Mouse (Mus musculus): ENCODE results near the gene Lgals3bp. TPM values are rescaled to one million over a fixed set of nuclear protein-coding genes. Genes with fewer than 3 reads are reported as not detected.

The Lgals3bp gene
- total RNA-seq, 1 experiment from 2014 or later, result 16.5 TPM

DNA sequence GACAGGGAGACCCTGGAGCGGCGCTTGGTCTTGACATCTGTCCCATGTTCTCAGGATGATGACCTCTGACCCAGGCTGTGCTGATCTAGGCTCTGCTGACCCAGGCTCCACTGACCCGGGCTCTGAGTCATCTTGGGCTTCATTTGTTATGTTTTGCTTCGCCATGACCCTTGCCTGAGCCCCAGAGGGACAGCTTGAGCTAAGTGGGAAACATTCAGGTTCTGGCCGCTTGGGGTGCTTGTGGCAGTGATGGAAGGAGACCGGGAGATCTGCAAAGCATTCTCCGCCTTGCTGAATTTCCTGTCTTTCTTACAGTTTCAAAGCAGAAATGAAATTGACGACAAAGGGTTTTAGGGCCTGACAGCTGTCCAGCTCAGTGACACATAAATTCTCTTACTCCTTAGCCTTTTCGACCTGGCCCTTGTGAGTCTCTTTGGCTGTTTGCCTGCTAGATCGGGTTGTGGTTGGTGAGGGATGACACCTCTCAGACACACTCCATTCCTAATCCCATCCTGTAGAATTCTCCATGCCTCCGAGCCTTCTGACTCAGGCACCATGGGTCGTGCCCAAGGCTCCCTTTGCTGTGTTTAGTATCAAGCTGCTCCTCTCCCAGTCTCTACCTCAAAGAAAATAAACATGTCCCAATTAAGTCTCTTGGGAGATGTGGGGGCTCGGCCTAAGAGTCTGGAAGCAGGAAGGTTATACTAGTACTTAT is 22.9 kb upstream of the Lgals3bp start:
- no peak for ATAC-seq (ENCODE audit: extremely low read depth, insufficient number of reproducible peaks, low FRiP score, poor library complexity, severe bottlenecking)

DNA sequence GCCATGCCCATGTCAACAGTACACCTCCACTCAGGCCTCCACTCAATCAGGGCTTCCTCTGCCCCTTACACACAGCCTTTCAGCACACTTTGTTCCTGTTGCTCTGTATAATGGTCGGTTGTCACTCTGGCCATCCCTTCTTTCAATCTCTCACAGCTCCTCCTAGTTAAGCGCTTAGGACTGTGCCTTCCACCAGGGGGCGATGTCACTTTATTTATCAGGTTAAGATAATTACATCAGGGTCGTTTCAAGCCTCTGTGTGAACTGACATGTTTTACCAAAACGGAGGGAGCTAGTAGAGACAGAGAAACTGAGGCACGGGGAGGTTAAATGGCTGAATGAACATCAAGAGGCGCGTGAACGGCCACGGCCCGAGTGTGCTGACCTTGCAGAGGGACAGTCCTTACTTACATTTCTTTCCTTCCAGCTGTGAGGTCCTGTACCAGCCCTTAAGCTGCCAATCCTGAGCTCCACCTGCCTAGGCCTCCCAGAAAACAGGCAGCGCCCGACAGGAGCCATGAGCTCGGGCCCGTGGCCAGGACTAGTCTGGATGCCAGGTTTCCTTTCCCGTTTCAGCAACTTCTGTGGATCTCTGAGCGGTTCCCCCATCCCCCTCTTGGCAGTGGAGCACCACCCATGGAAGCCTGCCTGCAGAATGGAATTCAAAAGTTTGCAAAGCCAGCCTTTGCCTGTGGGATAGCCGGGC is 21.5 kb upstream of the Lgals3bp start:
- ATAC-seq (ENCODE audit: extremely low read depth, insufficient number of reproducible peaks, low FRiP score, poor library complexity, severe bottlenecking), result no peak

DNA sequence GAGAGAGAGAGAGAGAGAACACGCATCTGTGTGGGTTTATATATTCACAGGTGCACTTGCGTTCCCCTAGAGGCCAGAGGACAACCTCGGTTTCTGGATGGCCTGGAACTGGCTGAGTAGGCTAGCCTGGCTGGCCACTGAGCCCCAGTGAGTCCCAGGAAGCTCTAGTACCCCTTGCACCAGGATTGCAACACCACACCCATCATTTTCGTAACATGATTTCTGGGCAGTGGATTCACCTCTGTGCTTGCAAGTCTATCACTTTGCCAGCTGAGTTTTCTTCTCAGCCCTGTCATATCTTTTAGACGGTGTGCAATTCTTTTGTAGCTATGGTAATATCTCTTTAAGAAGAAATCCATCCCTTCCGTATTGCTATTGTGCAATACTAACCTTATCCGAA is 18.4 kb upstream of the Lgals3bp start:
- ATAC-seq (ENCODE audit: extremely low read depth, insufficient number of reproducible peaks, low FRiP score, poor library complexity, severe bottlenecking), result no peak

DNA sequence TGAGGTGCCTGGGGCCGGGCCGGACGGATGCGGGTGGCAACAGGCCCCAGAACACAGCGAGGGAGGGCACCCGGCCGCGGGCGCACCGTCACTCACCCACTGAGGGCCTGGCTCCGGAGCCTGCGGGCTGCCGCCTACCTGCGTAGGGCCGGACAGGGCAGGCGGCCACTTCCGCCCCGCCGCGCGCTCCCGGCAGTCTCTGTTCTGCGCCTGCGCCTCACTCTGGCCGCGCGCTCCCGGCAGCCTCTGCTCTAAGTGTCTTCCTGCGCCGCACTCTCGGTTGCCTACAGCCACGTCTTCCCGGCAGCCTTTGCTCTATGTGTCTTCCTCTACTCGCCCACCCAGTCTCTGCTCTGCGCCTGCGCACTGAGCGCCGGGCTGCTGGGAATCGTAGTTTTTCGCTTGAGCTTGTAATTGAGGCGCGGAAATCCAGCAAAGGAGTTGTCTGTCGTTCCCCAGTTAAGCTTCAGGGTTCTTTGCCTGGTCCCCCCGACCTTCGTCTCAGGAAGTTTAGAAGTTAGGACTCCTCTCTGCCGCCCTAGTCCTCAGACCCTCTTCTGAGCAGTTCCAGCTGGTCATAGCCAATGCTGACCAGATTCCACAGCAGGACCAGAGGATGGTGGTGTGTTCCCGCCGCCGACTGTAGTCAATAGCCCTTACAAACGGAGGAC is 17.1 kb upstream of the Lgals3bp start, which contains the start of gene Cant1:
TSS of gene Cant1 (minus strand) at position 253 of the 671 bp plus-strand sequence.
- peak; percentile 90 for ATAC-seq (ENCODE audit: extremely low read depth, insufficient number of reproducible peaks, low FRiP score, poor library complexity, severe bottlenecking)

DNA sequence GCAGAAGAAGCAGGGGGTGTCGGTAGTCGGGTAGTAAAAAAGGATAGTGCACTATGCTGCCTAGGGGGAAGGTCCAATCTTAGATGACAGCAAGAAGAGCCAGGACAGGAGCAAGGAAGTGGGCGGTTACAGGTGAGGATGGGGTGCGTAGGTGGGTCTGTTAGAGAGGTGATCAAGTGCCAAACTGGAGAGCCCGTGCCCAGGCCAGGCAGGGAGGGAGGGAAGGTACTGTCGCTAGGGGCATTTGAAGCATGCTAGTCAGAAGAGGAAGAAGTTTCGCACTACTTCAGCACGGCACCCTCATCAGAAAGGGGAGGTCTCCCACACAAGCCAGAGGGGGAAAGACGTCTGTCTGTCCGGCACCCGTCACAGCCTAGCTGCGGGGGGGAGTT is 16.5 kb upstream of the Lgals3bp start:
- peak; percentile 17; the same call in 1 of the 2 replicates for ATAC-seq (ENCODE audit: extremely low read depth, insufficient number of reproducible peaks, low FRiP score, poor library complexity, severe bottlenecking)

DNA sequence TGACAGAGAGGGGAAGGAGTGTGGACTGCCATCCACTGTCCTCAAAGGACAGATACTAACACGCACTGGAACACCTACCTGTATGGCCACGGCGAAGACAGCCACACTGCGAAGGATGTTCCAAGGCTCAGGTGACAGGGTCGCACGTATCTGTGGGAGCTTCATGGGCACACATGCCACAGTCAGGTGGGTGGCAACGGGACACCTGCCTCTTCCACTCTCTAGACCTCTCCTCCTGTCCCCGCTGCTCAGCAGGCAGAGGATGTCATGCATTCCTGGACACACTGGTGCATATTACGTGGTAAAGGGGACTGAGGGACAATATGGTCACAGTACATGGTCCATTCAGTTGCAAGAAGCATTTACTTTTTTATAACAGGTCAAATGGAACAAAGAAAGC is 15.6 kb upstream of the Lgals3bp start:
- ATAC-seq (ENCODE audit: extremely low read depth, insufficient number of reproducible peaks, low FRiP score, poor library complexity, severe bottlenecking), result no peak

DNA sequence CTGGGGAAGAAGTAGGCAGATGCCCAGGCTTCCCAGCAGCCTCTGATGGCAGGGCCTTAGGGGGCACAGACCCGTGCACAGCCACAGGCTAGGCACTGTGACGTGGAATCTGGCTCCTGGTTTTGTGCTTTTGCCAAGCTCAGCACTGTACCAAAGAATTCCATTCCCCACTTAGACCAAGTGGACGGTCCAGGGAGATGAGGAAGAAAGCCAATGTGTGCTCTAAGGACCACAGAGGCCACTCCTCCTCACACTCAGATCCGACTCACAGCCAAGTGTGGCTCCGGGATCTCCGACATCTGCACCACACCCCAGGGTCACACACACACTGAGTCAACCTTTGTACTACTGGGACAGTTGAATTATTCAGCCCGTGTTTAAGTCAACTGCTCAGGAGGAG is 14.2 kb upstream of the Lgals3bp start:
- no peak for ATAC-seq (ENCODE audit: extremely low read depth, insufficient number of reproducible peaks, low FRiP score, poor library complexity, severe bottlenecking)

DNA sequence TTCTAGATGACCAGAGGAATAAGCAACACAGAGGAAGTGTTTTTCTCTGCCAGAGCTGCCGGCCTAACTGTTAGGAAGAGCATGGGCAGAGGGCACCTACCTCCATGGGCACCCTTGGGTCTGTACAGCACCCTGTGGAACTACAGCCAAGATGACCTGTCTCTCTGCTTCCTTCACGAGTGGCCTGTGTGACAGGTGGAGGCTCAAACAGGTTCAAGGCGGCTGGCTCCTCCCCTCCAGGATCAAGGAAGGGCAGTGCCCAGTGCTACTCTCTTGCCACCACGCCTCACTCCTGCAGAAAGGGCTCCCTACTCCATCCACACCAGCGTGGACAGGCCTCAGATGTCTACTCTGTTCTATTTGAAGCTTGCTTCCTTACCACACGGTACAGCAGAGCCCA is 13.7 kb upstream of the Lgals3bp start:
- no peak for ATAC-seq (ENCODE audit: extremely low read depth, insufficient number of reproducible peaks, low FRiP score, poor library complexity, severe bottlenecking)

DNA sequence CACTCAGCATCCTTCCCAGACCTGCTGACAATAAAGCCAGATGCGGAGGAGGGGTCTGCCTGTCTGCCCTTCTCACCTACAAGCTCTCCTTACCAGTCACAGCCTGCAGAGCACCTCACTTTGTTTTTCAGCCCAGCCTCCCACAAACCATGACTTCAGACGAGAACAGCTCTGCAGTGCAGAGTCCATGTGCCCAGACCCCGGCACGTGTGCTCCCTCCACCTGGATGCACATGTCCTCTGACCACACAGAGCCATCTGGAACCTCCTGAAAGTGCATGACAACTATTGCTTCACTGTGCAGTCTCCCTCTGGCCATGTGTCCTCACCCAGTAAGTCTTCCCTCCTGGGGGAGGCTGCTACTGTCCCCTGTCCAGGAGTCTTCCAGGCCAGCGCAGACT is 12.4 kb upstream of the Lgals3bp start:
- no peak for ATAC-seq (ENCODE audit: extremely low read depth, insufficient number of reproducible peaks, low FRiP score, poor library complexity, severe bottlenecking)

DNA sequence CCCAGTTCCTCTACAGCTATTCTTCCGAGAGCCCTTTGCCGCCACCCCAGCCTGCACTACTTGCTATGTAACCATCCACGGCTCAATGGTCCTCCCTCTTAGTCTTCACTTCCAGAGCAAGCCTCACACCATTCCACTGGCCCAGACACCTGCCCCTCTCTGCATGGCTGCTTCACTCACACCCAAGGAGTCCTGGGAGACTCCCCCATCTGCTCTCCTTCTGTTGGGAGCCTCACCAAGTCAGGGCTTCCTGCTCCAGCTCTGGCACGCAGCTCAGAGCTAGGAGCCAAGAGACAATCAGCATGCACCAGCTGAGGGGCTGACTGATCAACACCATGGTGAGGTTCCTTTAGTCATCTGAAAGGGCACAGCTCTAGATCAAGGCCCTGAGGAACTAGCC is 11.2 kb upstream of the Lgals3bp start:
- no peak for ATAC-seq (ENCODE audit: extremely low read depth, insufficient number of reproducible peaks, low FRiP score, poor library complexity, severe bottlenecking)

DNA sequence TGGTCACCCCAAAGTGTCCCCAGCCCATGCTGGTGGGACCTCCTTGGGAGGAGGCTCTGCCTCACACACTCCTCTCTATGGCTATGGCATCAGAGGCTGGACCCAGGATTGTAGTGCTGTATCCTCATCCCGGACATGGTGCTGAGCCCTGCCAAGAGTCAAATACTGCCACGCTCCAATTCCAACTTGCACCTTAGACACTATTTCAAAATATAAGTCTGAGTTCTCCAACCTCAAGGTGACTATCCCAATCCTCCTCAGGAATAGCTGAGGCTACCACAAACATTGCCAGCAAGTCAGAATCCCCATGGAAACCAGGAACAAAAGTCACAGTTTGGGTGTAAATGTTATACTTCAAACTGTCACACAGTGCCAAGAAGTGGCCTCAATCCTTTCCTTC is 10.7 kb upstream of the Lgals3bp start:
- ATAC-seq (ENCODE audit: extremely low read depth, insufficient number of reproducible peaks, low FRiP score, poor library complexity, severe bottlenecking), result no peak

DNA sequence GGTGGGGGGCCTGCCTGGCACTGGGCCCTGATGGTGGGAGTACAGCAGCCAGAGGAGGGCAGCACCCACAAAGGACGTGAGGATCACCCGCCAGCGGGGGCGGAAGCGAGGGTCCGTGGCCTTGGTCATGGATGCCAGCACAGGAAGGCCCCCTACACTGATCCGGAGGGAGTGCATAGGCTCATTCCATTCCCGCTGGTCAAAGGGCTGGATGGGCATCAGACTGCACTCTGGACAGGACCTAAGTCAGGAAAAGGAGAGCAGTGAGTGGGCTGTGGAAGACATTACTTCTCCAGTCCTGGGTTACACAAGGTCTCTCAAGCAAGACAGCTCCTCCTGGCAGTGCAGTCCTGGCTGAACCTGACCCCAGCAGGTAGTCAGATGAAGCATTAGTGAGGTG is 9.4 kb upstream of the Lgals3bp start:
- ATAC-seq (ENCODE audit: extremely low read depth, insufficient number of reproducible peaks, low FRiP score, poor library complexity, severe bottlenecking), result no peak

DNA sequence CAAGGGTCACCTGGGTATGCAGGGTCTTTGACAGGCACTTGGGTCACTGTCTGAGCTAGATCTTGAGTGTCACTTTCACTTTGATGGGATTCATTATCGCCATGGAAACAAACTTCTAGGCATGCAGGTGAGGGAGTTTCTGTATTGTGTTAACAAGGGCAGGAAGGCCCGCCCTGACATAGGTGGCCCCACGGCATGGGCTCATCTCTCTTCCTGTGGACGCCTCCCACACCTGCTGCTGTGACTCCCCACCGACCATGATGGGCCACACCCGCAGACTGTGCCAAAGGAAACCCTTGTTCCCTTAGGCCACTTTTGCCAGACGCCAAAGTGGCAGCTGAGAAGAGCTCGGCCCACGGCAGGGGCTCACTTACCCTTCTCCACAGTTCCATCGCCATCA is 8.6 kb upstream of the Lgals3bp start:
- ATAC-seq (ENCODE audit: extremely low read depth, insufficient number of reproducible peaks, low FRiP score, poor library complexity, severe bottlenecking), result no peak

DNA sequence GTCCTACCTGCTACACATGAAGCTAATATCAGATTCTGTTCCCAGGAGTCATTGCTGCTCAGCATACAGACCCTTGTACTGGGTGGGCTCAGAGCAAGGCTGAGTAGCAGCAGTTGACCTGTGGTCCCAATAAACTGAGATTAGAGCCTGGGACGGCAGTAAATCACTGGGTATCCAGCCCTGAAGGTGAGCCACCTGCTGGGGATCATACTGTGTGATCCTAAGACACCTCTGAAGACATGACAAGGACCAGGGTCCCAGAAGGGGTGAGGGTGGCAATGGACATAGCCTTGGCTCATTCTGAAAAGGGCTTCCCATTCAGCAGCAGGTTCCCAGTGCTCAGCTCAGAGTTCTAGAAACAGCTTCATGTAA is 8.2 kb upstream of the Lgals3bp start:
- no peak for ATAC-seq (ENCODE audit: extremely low read depth, insufficient number of reproducible peaks, low FRiP score, poor library complexity, severe bottlenecking)

DNA sequence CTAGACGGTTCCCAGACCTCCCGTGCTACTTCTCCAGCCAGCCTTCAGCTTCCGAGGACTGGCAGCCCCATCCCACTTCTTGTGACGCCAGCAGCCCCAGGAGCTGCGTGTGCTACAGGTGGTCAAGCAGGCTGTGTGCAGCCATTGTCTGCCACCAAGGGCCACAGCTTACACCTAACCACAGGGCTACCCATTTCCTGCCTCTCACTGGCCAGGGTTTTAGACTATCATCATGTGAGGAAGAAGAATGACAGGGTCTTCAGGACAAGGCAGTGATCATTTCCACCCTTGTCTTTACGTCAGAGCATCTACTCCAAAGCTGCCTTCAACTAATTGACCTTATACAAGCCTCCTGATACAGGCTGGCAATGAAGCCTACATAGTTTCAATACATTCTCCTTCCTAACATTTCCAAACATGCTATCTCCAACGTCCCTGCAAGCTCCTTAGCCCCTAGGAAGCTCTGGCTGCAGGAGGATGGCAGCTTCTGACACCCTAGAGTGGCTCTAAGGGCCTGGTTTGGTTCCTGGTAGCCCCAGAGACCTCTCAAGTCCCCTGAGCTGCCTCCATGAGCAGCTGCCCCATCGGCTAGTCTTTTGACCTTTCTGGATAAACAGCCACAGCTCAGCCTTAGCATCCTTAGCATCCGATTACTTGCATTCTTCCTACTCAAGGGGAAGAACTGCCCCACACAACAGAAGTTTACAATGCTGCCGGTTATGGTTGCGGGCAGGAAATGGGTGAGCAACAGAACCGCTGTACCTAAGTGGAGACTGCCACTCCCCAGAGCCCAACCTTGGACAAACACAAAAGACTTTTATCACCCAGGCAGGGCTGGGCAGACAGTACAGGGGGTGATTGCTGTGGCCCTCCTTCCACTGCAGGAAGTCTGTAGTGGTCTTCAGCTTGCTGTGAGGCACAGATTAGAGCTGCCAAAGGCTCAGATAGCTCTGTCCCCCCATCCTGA is 7.5 kb upstream of the Lgals3bp start:
- ATAC-seq (ENCODE audit: extremely low read depth, insufficient number of reproducible peaks, low FRiP score, poor library complexity, severe bottlenecking), result no peak

DNA sequence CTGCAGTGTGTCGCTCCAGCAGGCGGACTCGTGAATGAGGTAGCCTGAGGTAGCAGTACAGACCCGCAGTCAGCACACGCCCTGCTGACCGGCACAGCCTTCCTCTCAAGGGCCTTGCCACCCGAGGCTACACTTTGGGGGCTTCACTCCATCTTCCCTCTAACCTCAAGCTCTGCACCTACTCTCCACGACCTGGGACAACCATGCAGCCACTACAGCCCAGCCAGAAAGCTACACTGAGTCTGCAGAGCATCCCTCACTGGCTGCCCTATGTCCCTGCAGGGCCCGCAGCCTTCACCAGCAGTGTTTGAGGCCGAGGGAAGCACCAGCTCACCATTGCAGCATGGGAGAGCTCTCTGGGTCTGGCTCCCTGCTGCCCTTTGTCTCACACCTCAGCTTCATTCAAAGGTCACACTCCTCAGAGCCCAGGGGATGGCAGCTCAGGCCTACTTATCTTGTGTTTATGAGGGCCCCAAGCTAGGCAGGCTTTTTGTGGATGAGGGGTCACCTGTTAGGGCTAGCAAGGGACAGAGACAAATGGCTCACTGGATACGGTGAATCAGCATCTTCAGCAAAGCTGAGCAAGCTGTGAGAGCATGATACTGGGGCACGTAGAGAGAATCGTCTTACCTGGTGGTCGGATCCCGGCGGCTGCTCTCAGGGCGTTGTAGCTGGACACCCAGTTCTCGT is 6.3 kb upstream of the Lgals3bp start:
- ATAC-seq (ENCODE audit: extremely low read depth, insufficient number of reproducible peaks, low FRiP score, poor library complexity, severe bottlenecking), result no peak

DNA sequence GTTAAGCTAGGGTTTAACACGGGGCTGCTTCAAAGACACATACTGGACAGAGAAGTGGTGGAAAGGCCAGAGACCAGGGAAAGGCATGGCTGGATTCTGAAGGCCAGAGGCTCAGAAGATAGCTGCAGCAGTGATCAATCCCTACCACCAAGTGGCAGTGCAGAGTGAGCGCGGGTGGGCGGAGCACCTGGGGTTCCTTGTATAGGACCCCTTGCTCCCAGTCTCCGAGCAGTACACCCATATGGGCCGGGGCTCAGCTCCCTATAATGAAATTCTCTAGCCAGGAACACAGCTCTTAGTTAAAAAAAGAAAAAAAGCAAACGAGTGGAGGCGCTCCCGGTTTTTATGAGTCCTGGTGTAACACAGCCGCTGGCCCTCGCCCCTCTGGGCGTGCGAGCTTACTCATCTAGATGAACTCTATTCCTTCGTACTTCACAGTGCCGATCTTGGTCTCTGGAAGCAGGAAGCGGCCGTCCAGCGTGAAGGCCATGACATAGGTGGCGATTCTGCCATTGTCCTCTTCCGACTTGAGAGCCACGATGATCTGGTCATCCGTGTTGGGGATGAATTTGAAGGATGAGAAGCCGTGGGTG is 5.5 kb upstream of the Lgals3bp start:
- no peak for ATAC-seq (ENCODE audit: extremely low read depth, insufficient number of reproducible peaks, low FRiP score, poor library complexity, severe bottlenecking)

DNA sequence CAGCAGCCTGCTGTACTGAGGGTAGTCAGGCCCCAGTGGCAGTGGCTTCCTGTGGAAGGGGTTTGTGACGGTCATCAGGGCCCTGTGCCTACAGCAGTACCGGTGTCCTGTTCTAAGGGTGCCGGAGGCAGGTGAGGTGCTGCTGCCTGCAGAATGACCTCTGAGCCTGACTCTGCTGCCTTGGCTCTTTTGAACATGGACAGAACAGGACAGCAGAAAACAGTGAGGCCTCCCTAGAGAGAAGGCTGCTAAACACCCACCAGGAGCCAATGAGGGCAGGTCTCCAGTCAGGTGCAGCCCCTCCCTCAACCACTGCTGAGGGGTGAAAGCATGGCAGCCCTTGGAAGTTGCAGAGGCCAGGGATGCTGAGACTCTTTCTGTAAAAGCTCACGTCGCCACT is 4.6 kb upstream of the Lgals3bp start:
- no peak for ATAC-seq (ENCODE audit: extremely low read depth, insufficient number of reproducible peaks, low FRiP score, poor library complexity, severe bottlenecking)

Data from neutrophil, adult 5-6 weeks (primary cell).